In the genomic region with DNA sequence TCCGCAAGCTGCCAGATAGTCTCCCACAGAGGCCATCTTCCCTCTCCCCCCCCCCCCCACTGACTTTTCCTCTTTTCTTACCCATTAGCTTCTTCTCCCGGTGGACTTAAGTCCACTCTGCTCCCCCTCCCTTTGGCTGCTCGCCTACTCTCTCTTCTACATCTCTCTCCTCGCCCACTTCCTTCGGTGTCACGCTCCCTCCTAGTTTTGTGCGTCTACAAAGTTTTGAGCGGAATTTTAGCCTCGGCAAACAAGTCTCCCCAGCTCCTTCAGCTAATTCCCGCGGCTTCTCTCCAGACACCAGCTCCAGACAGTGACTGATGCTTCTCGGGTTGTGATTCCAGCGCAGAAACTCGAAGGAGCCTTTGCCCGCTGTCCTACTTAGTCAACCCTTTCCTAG, we compare ENCODE assay signal across 13 mouse cellular contexts. TPM values are rescaled to one million over a fixed set of nuclear protein-coding genes. Genes with fewer than 3 reads are reported as not detected.
A peak's percentile ranks its signal among the peaks of the same experiment; 100 is the strongest.
DNase-seq lines count a peak whose midpoint lies in the region; ATAC-seq and TF ChIP-seq lines count a peak whose summit lies in the region.
"Had no signal": no experiment of that assay in that cellular context is flagged by ENCODE, and none has a peak within 500 bp of the region (broad histone marks: within the 10 kb centered on the region; RNA-seq: fewer than 3 reads in every experiment).

No protein-coding gene starts in this region.

- WGBS in embryonic facial prominence, embryonic 14.5 days = 2% methylated on average over 15 of the region's 15 CpGs
- WGBS in hindbrain, postnatal 0 days = 2% methylated on average over 15 of the region's 15 CpGs
- WGBS in neural tube, embryonic 12.5 days = 1% methylated on average over 15 of the region's 15 CpGs

- no peak for TF ChIP-seq CTCF in hindbrain, postnatal 0 days (IDR thresholded peaks at IDR 0.05; ENCODE audit: low read depth)

- H3K4me3 ChIP-seq in embryonic facial prominence, embryonic 14.5 days (ENCODE audit: low read depth, low read length) = no peak overlapping the region
- peak overlapping the region; percentile 47 for H3K4me3 ChIP-seq in hindbrain, postnatal 0 days (ENCODE audit: low read length)
- H3K4me3 ChIP-seq in neural tube, embryonic 12.5 days = peak overlapping the region; percentile 32
- H3K4me3 ChIP-seq: heart, embryonic 13.5 days; limb, embryonic 15.5 days; megakaryocyte, embryonic 14.5 days had no signal

- no peak overlapping the region for H3K9ac ChIP-seq in embryonic facial prominence, embryonic 14.5 days (ENCODE audit: low read depth, low read length)
- no peak overlapping the region; the same call in 1 of the 2 replicates for H3K9ac ChIP-seq in hindbrain, postnatal 0 days (replicated peaks; ENCODE audit: low read length)
- peak overlapping the region; percentile 44; the same call in 1 of the 2 replicates for H3K9ac ChIP-seq in neural tube, embryonic 12.5 days
- H3K9ac ChIP-seq: heart, embryonic 13.5 days; limb, embryonic 15.5 days had no signal

- H3K4me2 ChIP-seq in embryonic facial prominence, embryonic 14.5 days (ENCODE audit: low read depth, low read length) = peak overlapping the region; percentile 18; the same call in 1 of the 2 replicates
- peak overlapping the region; percentile 69 for H3K4me2 ChIP-seq in hindbrain, postnatal 0 days (ENCODE audit: low read depth, low read length)
- H3K4me2 ChIP-seq in neural tube, embryonic 12.5 days (replicated peaks) = peak overlapping the region; percentile 65
- H3K4me2 ChIP-seq: heart, embryonic 13.5 days; limb, embryonic 15.5 days had no signal

- H3K4me1 ChIP-seq in embryonic facial prominence, embryonic 14.5 days (ENCODE audit: control insufficient read depth, insufficient read depth, low read length) = peaks cover 24% of the 10 kb centered on the region
- H3K4me1 ChIP-seq in hindbrain, postnatal 0 days (ENCODE audit: insufficient read depth, low read length) = peaks cover 7% of the 10 kb centered on the region; the same call in 1 of the 2 replicates
- H3K4me1 ChIP-seq in neural tube, embryonic 12.5 days = peaks cover 21% of the 10 kb centered on the region
- H3K4me1 ChIP-seq: megakaryocyte, embryonic 14.5 days had no signal

- no peak for ATAC-seq in embryonic facial prominence, embryonic 14.5 days (ENCODE audit: low read depth)
- no peak for ATAC-seq in hindbrain, postnatal 0 days
- ATAC-seq in neural tube, embryonic 12.5 days (ENCODE audit: low FRiP score, low read depth) = no peak
- ATAC-seq: activated CD4-positive, CD25-positive, alpha-beta regulatory T cell, adult 4 months had no signal

- H3K36me3 ChIP-seq in embryonic facial prominence, embryonic 14.5 days (ENCODE audit: control insufficient read depth, insufficient read depth, low read length) = no peaks in the 10 kb centered on the region
- H3K36me3 ChIP-seq in hindbrain, postnatal 0 days (ENCODE audit: insufficient read depth, low read length) = no peaks in the 10 kb centered on the region
- no peaks in the 10 kb centered on the region for H3K36me3 ChIP-seq in neural tube, embryonic 12.5 days
- H3K36me3 ChIP-seq: heart, embryonic 13.5 days; limb, embryonic 15.5 days had no signal

- peaks cover 70% of the 10 kb centered on the region for H3K27me3 ChIP-seq in embryonic facial prominence, embryonic 14.5 days (replicated peaks; ENCODE audit: control insufficient read depth, insufficient read depth, low read length)
- H3K27me3 ChIP-seq in hindbrain, postnatal 0 days (ENCODE audit: insufficient read depth, low read length) = peaks cover 6% of the 10 kb centered on the region
- peaks cover 59% of the 10 kb centered on the region for H3K27me3 ChIP-seq in neural tube, embryonic 12.5 days (replicated peaks)

- DNase-seq in embryo, embryonic 10 days (ENCODE audit: low spot score) = peak; percentile 4
- no peak for DNase-seq in embryonic facial prominence, embryonic 14.5 days (ENCODE audit: low spot score)
- DNase-seq in hindbrain, postnatal 0 days (ENCODE audit: low spot score) = peak; percentile 28
- no peak for DNase-seq in heart, adult 9 months (ENCODE audit: low spot score in 2 of 2)
- no peak for DNase-seq in MN1 (ENCODE audit: low spot score)
- DNase-seq in spleen, postnatal 4 days (ENCODE audit: low spot score in 2 of 2) = no peak

- no peak overlapping the region for H3K27ac ChIP-seq in embryonic facial prominence, embryonic 14.5 days (replicated peaks; ENCODE audit: low read depth, low read length)
- H3K27ac ChIP-seq in hindbrain, postnatal 0 days = no peak overlapping the region
- no peak overlapping the region for H3K27ac ChIP-seq in neural tube, embryonic 12.5 days
- H3K27ac ChIP-seq: heart, embryonic 13.5 days; limb, embryonic 15.5 days had no signal

- no peaks in the 10 kb centered on the region for H3K9me3 ChIP-seq in embryonic facial prominence, embryonic 14.5 days (ENCODE audit: control insufficient read depth, low read length)
- no peaks in the 10 kb centered on the region for H3K9me3 ChIP-seq in hindbrain, postnatal 0 days (ENCODE audit: low read length)
- no peaks in the 10 kb centered on the region for H3K9me3 ChIP-seq in neural tube, embryonic 12.5 days
- H3K9me3 ChIP-seq: heart, embryonic 13.5 days; limb, embryonic 15.5 days had no signal

RNA-seq across cellular contexts. Expression of a gene that starts 0.4 kb away (rescaled TPM):
- polyA plus RNA-seq in embryonic facial prominence, embryonic 14.5 days (2014; fragmentation: Nextera tagmentation; extraction: Ambion mirVana) = 3.8 and 4.8 TPM in 2 replicates
- 21.2 and 29.1 TPM in 2 replicates for total RNA-seq in hindbrain, postnatal 0 days (2014; rRNA removed)
- 34.8 and 36.4 TPM in 2 replicates for polyA plus RNA-seq in hindbrain, postnatal 0 days (2015; fragmentation: Nextera tagmentation; extraction: Ambion mirVana)
- 19.0 and 23.3 TPM in 2 replicates for polyA plus RNA-seq in neural tube, embryonic 12.5 days (2016; fragmentation: Nextera tagmentation; extraction: Ambion mirVana)
- polyA plus RNA-seq: kidney, embryonic 14.5 days; small intestine, adult 2 months had no signal

Comparison
In these comparisons a context has a peak if more than half of its experiments do, and no peak if none do; other contexts are left out.
1. DNase-seq: peak in embryo, embryonic 10 days (single experiment) and hindbrain, postnatal 0 days (single experiment); none in embryonic facial prominence, embryonic 14.5 days (single experiment), heart, adult 9 months (0 of 2), MN1 (single experiment) and spleen, postnatal 4 days (0 of 2).
2. H3K4me2 ChIP-seq: peak in every context shown above with its lines; median percentile 69 in hindbrain, postnatal 0 days; 65 in neural tube, embryonic 12.5 days; 18 in embryonic facial prominence, embryonic 14.5 days.